Mouse (Mus musculus) forebrain, embryonic 11.5 days (tissue): Measurements from ENCODE around the gene Slc39a8. TPM values are rescaled to one million over a fixed set of nuclear protein-coding genes. Genes with fewer than 3 reads are reported as not detected.

Experiments
- ATAC-seq: fragments of 200-750 bp; cut with Nextera tagmentation; replicated peaks from 2 replicates; pipeline ENCODE4 v1.8.0; 2017; ENCODE audit warnings: moderate TSS enrichment; ENCODE audit not compliant: low FRiP score
- DNase-seq: peaks from one replicate; pipeline ENCODE4 v3.0.0-alpha.2; 2017; ENCODE audit warnings: low spot score
- H3K27ac ChIP-seq: fragments of 300-500 bp; sonication (generic); 2 replicates; pipeline ENCODE4 v1.5.1; 2014; ENCODE audit warnings: low read depth, low read length
- H3K27me3 ChIP-seq: fragments of 300-500 bp; sonication (generic); 2 replicates; pipeline ENCODE4 v1.6.1; 2014; ENCODE audit warnings: mild to moderate bottlenecking, low read length, mixed read lengths; ENCODE audit not compliant: control insufficient read depth, insufficient read depth
- H3K36me3 ChIP-seq: fragments of 300-500 bp; sonication (generic); 2 replicates; pipeline ENCODE4 v1.6.1; 2014; ENCODE audit warnings: mild to moderate bottlenecking, low read length, moderate library complexity, mixed read lengths; ENCODE audit not compliant: control insufficient read depth, insufficient read depth
- H3K4me1 ChIP-seq: fragments of 300-500 bp; sonication (generic); replicated peaks from 2 replicates; pipeline ENCODE4 v1.6.1; 2014; ENCODE audit warnings: low read length, mixed read lengths; ENCODE audit not compliant: control insufficient read depth, insufficient read depth
- H3K4me2 ChIP-seq: fragments of 300-500 bp; sonication (generic); 2 replicates; pipeline ENCODE4 v1.6.1; 2014; ENCODE audit warnings: low read depth, mild to moderate bottlenecking, low read length, moderate library complexity, mixed read lengths; ENCODE audit not compliant: severe bottlenecking
- H3K4me3 ChIP-seq: fragments of 300-500 bp; sonication (generic); 2 replicates; pipeline ENCODE4 v1.5.1; 2014; ENCODE audit warnings: low read depth, low read length
- H3K9ac ChIP-seq: fragments of 300-500 bp; sonication (generic); 2 replicates; pipeline ENCODE4 v1.6.1; 2014; ENCODE audit warnings: low read length
- H3K9me3 ChIP-seq: fragments of 300-500 bp; sonication (generic); 2 replicates; pipeline ENCODE4 v1.6.1; 2016; ENCODE audit warnings: low read length, mixed read lengths; ENCODE audit not compliant: control insufficient read depth
- WGBS: fragments of 180-500 bp; shearing (Covaris S2); extraction: QIAGEN DNeasy Blood & Tissue Kit; methylation state at CpG from one replicate; pipeline ENCODE4 v1.1.7; 2014; 5-methylcytosine and 5-hydroxymethylcytosine counted together
- polyA plus RNA-seq: library from polyadenylated mRNA; unstranded; fragments of >200 nt; fragmentation: Nextera tagmentation; extraction: Ambion mirVana; gene quantifications from 2 replicates; pipeline ENCODE4 v1.2.1, GENCODE M21; 2014

Slc39a8 gene
- polyA plus RNA-seq, 1 experiment from 2014 or later = 22.4 TPM

DNA sequence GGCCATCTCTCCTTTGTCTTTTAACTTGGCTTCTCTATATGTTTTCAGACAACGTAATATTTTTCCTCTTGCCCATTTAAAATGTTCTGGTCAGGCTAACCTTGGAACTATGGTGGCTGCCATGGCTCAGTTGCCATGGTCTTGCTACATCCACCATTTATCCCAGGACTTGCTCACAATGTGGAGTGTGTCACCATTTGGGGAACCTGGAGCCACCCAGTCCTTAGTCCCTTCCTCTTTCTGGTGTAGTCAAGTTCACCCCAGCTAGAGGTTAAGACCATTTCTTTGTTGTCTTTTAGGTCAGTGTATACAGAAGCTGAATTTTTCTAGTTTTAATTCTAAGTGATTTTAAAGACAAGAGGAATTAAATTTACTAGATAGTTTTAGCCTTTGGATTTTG, 80.7 kb downstream of the Slc39a8 start:
- DNase-seq (no peak), ATAC-seq (no peak)
- Histone ChIP-seq H3K27ac (no peak overlapping the region), H3K27me3 (no peaks in the 10 kb centered on the region), H3K9me3 (no peaks in the 10 kb centered on the region), H3K4me2 (no peak overlapping the region), H3K36me3 (no peaks in the 10 kb centered on the region), H3K4me1 (no peaks in the 10 kb centered on the region), H3K9ac (no peak overlapping the region), H3K4me3 (no peak overlapping the region)
- WGBS = 92% methylated on average over 1 of the region's 1 CpGs

DNA sequence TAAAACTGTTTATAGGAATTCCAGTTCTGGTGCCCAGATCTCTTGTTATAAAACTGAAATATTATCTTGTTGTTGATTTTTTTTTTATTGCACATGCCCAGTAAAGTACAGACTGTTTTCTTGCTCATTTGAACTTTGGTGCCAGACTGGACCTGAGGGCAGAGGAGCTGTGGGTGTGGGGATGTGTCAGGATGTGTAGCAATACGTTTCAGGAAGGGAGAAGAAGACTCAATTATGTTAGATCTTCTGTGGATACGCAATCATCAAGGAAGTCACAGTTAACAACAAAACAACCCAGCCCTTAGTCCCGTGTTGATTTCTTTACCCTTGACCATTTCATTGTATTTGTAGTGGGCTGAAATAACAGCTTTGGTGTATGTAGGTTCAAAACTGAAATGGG, 81.9 kb downstream of the Slc39a8 start:
- 73% methylated on average over 3 of the region's 3 CpGs for WGBS

DNA sequence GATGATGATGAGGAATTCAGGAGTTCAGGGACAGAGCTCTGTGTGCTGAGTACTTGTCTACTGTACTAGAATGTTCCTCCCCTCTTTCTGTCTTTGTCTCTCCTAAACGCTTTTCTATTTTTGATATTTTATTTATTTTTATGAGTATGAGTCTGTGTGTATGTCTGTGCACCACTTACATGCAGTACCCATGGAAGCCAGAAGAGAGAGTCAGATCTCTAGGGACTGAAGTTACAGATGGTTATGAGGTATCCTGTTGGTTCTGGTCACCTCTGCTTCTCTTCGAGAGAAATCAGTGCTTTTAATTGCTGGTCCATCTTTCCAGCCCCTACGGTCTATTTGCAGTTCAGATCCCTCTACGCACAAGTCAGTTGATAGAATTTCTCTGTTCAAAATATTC, 90.9 kb downstream of the Slc39a8 start:
- ATAC-seq = no peak
- WGBS = 90% methylated on average over 4 of the region's 4 CpGs

More for the DNA sequence above, 81.9 kb downstream of the Slc39a8 start:
- DNase-seq = no peak
- Histone ChIP-seq H3K9me3 (no peaks in the 10 kb centered on the region), H3K27me3 (no peaks in the 10 kb centered on the region), H3K9ac (no peak overlapping the region), H3K4me3 (no peak overlapping the region), H3K27ac (no peak overlapping the region), H3K4me1 (no peaks in the 10 kb centered on the region), H3K4me2 (no peak overlapping the region), H3K36me3 (no peaks in the 10 kb centered on the region)
- no peak for ATAC-seq

DNA sequence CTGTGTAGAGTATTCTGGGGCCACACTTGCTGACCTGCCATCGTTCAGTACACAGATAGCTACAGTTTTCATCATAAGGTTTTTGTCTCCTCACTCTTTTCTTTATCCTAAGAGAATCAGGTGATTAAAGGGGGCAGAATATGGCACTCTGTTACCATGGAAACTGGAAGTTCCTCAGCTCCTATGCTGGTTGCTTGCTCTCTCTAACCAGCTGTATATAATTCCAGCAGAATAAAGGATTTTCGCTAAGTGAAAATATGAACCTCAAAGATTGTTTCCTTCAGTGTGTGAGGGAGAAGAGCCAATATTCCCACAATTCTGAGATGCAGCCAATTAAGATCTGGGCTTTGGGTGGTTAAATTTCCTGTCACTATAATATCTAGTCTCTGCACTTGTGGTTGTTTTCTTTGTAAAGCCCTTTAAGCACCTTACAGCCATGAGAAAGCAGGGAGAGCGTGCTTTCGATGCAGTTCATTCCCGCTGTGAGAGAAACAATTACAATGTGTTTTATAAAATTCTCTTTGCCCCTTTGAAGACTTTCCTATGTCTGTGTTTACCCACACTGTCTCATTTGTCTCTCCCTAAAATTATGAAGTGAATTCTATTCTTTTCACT, 93.6 kb downstream of the Slc39a8 start:
- Histone ChIP-seq H3K4me3 (no peak overlapping the region), H3K27me3 (no peaks in the 10 kb centered on the region), H3K9me3 (no peaks in the 10 kb centered on the region), H3K4me1 (peaks cover 3% of the 10 kb centered on the region; the same call in 1 of the 2 replicates), H3K4me2 (no peak overlapping the region), H3K9ac (no peak overlapping the region), H3K27ac (no peak overlapping the region), H3K36me3 (no peaks in the 10 kb centered on the region)
- DNase-seq (no peak), ATAC-seq (no peak; the same call in 1 of the 2 replicates)
- WGBS = 47% methylated on average over 5 of the region's 5 CpGs

More for the DNA sequence above, 90.9 kb downstream of the Slc39a8 start:
- Histone ChIP-seq H3K4me2 (no peak overlapping the region), H3K36me3 (no peaks in the 10 kb centered on the region), H3K4me3 (no peak overlapping the region), H3K27ac (no peak overlapping the region), H3K9me3 (no peaks in the 10 kb centered on the region), H3K9ac (no peak overlapping the region), H3K27me3 (no peaks in the 10 kb centered on the region), H3K4me1 (peaks cover 3% of the 10 kb centered on the region; the same call in 1 of the 2 replicates)
- no peak for DNase-seq

DNA sequence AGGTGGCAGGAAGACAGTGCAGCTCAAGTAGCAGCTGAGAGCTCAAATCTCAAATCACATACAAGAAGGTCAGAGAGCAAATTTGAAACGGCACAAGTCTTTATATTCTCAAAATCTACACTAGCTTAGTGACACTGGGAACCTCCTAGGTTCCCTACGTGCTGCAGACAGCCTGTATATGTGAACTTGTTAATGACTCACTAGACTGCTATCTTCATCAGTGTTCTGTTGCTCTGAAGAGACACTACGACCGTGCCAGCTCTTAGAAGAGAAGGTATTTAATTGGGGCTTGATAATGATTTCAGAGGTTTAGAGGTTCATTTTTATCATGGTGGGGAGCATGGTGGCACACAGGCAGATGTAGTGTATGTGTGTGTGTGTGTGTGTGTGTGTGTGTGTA, 94.2 kb downstream of the Slc39a8 start:
- Histone ChIP-seq H3K4me2 (no peak overlapping the region), H3K4me3 (no peak overlapping the region), H3K36me3 (no peaks in the 10 kb centered on the region), H3K9ac (no peak overlapping the region), H3K27me3 (no peaks in the 10 kb centered on the region), H3K27ac (no peak overlapping the region), H3K9me3 (no peaks in the 10 kb centered on the region), H3K4me1 (peaks cover 3% of the 10 kb centered on the region; the same call in 1 of the 2 replicates)
- DNase-seq (no peak), ATAC-seq (no peak)
- WGBS = 83% methylated on average over 4 of the region's 4 CpGs

DNA sequence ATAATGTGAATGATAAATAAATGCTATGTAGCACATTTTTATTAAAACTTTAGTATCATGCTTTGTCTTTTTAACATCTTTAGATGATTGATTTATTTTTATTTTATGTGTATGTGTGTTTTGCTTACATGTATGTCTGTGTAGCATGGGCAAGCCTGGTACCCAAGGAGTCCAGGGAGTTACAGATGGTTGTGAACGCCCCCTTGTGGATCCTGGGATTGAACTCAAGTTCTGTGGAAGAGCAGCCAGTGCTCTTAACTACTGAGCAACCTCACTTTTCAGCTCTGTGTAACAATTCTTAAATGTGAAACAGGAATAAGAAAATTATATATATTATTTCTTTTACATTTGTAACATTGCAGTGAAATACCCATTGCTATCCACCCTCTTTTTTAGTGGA, 101.7 kb downstream of the Slc39a8 start:
- H3K9me3 ChIP-seq = no peaks in the 10 kb centered on the region
- no peaks in the 10 kb centered on the region for H3K36me3 ChIP-seq
- no peak overlapping the region for H3K9ac ChIP-seq
- no peak overlapping the region for H3K4me3 ChIP-seq
- no peak for DNase-seq
- no peaks in the 10 kb centered on the region for H3K4me1 ChIP-seq
- no peaks in the 10 kb centered on the region for H3K27me3 ChIP-seq
- H3K27ac ChIP-seq = no peak overlapping the region
- ATAC-seq = no peak
- 48% methylated on average over 1 of the region's 1 CpGs for WGBS
- H3K4me2 ChIP-seq = no peak overlapping the region

DNA sequence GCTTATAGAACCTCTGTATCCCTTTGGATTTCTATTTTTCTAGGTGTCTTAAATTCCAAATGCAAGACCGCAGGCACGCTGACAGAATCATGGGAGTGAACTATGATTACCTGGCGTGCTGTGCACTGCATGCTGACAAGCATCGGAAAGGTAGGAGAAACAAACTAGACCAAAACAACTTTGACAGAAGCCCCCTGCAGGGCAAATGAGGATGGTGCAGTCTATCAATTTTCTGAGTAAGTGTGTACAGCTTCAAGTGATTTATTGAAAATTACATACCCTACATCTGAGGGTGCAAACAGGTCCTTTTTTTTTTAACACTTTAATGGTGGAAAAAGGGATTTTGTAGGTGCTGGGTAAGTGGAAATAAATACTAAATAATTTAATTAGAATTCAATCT, 103.1 kb downstream of the Slc39a8 start:
- DNase-seq (no peak), ATAC-seq (no peak)
- H3K36me3 ChIP-seq = no peaks in the 10 kb centered on the region
- H3K4me2 ChIP-seq = no peak overlapping the region
- WGBS = 88% methylated on average over 4 of the region's 4 CpGs
- no peak overlapping the region for H3K4me3 ChIP-seq
- no peak overlapping the region for H3K9ac ChIP-seq
- H3K27me3 ChIP-seq = no peaks in the 10 kb centered on the region
- H3K27ac ChIP-seq = no peak overlapping the region
- no peaks in the 10 kb centered on the region for H3K4me1 ChIP-seq
- no peaks in the 10 kb centered on the region for H3K9me3 ChIP-seq

DNA sequence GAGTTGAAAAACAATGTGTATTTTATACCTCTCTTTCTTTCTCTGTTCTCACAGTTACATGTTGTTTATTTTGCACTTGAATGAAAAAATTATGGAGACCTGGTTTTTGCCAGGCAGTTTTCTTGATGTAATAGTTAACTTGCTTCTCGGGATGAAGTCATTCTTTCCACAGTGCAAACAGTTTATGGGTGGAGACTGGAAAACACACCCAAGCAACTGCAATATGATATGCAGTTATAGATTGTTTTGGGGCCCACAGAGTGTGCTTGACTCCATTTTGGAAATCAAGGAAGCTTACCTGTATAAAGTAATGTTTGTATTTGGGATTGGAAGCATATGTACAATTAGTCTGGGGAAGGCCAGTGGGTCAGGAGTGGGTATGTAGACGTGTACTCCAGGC, 112.4 kb downstream of the Slc39a8 start:
- 71% methylated on average over 2 of the region's 2 CpGs for whole genome bisulfite sequencing
- no peak overlapping the region for H3K9ac ChIP-seq
- H3K4me3 ChIP-seq = no peak overlapping the region
- no peak overlapping the region for H3K4me2 ChIP-seq
- H3K27ac ChIP-seq = no peak overlapping the region
- H3K36me3 ChIP-seq = no peaks in the 10 kb centered on the region
- no peak for ATAC-seq
- H3K27me3 ChIP-seq = no peaks in the 10 kb centered on the region
- H3K9me3 ChIP-seq = no peaks in the 10 kb centered on the region
- H3K4me1 ChIP-seq = no peaks in the 10 kb centered on the region
- DNase-seq = no peak
